Mouse (Mus musculus): ENCODE results near the gene Tmem107. TPM values are rescaled to one million over a fixed set of nuclear protein-coding genes. Genes with fewer than 3 reads are reported as not detected.

The Tmem107 gene
- polyA plus RNA-seq, 1 experiment from 2014 or later = 41.7 TPM

DNA sequence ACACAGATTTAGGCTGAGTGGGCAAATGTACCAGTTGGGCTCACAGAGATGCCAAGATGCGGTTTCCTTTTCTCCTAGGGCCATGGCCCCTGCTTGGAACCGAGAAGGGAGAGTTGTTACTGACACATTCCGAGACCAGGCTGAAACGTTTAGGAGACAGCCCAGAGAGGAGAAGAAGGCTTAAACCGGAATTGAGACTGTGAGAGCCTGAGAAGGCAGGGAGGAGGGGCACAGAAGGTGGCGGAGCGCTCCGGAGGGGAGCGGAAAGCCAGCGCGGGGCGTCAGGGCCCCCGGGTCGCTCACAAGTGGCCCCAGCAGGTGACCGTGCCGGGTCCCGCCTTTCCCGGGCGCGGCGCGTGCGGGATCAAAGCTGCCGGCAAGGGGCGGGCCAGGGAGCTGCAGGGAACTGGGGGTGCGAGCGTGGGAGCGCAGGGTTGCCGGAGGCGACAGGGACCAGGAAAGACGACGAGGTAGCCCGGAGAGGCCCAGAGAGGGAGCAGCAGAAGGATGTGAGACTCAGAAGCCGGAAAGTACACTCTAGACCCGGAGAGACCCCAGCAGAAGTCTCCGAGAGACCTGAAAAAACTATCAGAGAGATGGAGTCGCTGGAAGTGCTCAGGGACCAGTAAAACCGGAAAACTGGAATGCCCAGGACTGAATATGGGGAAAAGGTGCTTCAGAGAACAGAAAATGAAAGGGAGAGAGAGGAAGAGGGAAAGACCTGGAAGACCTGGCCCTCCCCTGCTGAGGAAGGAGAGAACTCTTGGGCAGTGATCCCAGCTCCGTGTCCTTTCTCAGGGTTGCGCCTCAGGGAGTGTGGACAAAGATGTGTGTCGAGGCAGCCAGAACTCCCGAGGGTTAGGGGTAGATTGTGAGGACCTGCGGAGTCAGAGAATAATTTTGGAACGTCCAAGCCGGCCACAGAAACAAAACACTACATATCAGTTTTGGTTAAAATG is 47.4 kb downstream of the Tmem107 start:
- H3K27me3 ChIP-seq = peaks cover 16% of the 10 kb centered on the region

DNA sequence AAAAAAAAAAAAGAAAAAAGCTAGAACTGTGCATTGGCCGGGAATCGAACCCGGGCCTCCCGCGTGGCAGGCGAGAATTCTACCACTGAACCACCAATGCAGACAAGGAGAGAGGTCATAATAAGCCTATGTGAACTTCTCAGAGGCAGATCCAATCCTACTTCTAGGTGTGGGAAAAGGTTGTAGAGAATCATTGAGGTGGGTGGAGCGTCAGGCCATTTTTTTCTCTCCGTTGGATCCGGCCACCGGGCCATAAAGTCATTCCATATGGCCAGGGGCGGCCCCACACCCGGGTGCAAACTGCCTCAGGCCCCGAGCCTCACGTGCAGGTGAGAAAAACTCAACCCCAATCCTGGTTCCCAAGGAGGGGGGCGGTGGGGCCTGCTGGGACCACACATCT is 48.2 kb downstream of the Tmem107 start:
- Histone ChIP-seq H3K4me2 (peak overlapping the region; percentile 98), H3K4me3 (peak overlapping the region; percentile 86), H3K27me3 (peaks cover 16% of the 10 kb centered on the region), H3K9me3 (no peaks in the 10 kb centered on the region), H3K36me3 (no peaks in the 10 kb centered on the region), H3K9ac (peak overlapping the region; percentile 21; the same call in 1 of the 2 replicates), H3K4me1 (replicated peaks) (peaks cover 51% of the 10 kb centered on the region), H3K27ac (replicated peaks) (no peak overlapping the region)
- 0 out of 2 replicates have a peak, but pooled peaks have one; percentile 2 for ATAC-seq (ENCODE audit: low FRiP score, low read depth)
- WGBS = under 1% methylated on average over 15 of the region's 15 CpGs

More for the DNA sequence above, 47.4 kb downstream of the Tmem107 start:
- H3K36me3 ChIP-seq = no peaks in the 10 kb centered on the region
- peak overlapping the region; percentile 98 for H3K4me2 ChIP-seq
- peak overlapping the region; percentile 86 for H3K4me3 ChIP-seq
- peak overlapping the region; percentile 75 for H3K27ac ChIP-seq (replicated peaks)
- H3K4me1 ChIP-seq (replicated peaks) = peaks cover 51% of the 10 kb centered on the region
- peak overlapping the region; percentile 78 for H3K9ac ChIP-seq
- ATAC-seq (ENCODE audit: low FRiP score, low read depth) = no peak
- no peaks in the 10 kb centered on the region for H3K9me3 ChIP-seq
- under 1% methylated on average over 45 of the region's 45 CpGs for WGBS

DNA sequence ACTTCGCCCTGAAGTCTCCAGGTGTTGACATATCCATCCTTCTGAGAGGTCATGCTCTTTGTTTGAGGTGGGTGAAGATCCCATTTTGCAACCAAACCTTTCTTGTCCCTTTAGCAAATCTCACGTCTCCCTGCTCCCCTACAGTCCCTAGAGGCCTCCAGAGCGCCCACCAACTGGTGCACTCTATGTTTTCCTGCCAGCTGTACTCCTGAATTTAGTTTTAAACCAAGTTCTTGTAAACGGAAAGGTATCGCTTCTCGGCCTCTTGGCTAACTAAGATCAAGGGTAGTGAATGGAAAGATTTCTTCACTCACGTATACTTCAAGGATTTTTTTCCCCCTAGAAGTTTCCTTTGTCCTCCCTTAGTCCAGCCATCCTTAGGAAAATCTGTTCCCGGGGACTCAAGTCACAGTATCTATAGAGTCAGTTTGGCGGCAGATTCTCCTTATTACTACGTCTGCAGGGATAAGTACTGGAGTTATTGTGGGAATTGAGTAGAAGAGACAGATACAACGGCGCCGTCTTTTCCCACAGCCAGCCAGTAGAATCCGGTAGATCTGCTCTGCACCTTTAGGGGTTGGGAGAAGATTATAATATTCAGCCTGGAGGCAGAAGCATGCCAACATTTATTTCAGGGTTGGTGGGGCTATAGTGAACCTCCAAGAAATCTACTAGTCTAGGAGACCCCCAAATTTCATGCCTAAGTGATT is 49.0 kb downstream of the Tmem107 start:
- Histone ChIP-seq H3K27me3 (peaks cover 16% of the 10 kb centered on the region), H3K9ac (no peak overlapping the region), H3K4me2 (peak overlapping the region; percentile 98), H3K9me3 (no peaks in the 10 kb centered on the region), H3K36me3 (no peaks in the 10 kb centered on the region), H3K4me1 (replicated peaks) (peaks cover 51% of the 10 kb centered on the region), H3K27ac (replicated peaks) (no peak overlapping the region), H3K4me3 (peak overlapping the region; percentile 89)
- no peak for ATAC-seq (ENCODE audit: low FRiP score, low read depth)
- WGBS = 34% methylated on average over 14 of the region's 14 CpGs

DNA sequence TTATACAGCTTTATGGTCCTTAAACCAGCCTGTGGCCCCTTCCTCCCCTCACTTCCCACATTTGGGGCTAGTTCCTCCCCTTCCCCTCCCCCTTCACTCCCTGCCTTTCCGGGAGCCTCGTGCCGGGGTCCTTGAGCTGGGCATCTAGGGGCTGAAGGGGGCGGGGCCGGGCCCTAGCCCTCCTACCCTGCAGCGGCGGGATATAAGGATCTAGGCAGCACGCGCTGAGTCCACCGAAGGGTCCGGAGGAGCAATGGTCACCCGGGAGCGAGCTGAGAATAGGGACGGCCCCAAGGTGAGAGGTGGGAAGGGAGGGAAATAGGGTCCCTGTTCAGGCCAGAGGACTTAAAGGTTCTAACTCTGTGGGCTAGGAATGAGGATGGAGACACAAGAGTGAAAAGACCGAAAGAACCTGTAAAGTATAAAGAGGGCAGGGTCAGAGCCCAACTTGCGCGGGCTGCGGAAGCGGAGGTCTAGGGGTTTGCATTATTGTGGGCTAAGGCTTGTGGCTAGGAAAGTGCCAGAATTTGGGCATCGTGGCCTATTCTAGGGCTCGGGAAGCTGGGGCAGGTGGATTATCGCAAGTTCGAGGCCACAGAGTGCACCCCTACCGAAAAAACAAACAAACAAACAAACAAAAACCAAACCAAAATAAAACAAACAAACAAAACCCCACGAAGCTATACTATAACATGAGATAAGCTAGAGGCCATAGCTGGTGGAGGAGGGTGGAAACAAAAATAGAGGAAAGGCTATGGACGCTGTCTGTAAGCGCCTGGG is 49.8 kb downstream of the Tmem107 start, which contains the start of gene Hes7:
Gene Hes7, plus strand, starts transcription at position 184 of the 780 bp plus-strand sequence.
- Histone ChIP-seq H3K4me2 (peak within 1 kb of the TSS; percentile 98), H3K27ac (replicated peaks) (no peak within 1 kb of the TSS), H3K9ac (peak within 1 kb of the TSS; percentile 70), H3K4me1 (replicated peaks) (peaks cover 51% of the 10 kb centered on the region), H3K36me3 (no peaks in the 10 kb centered on the region), H3K9me3 (no peaks in the 10 kb centered on the region), H3K4me3 (peak within 1 kb of the TSS; percentile 89), H3K27me3 (peaks cover 12% of the 10 kb centered on the region)
- 2% methylated on average over 27 of the region's 27 CpGs for WGBS
- ATAC-seq (ENCODE audit: low FRiP score, low read depth) = no peak

DNA sequence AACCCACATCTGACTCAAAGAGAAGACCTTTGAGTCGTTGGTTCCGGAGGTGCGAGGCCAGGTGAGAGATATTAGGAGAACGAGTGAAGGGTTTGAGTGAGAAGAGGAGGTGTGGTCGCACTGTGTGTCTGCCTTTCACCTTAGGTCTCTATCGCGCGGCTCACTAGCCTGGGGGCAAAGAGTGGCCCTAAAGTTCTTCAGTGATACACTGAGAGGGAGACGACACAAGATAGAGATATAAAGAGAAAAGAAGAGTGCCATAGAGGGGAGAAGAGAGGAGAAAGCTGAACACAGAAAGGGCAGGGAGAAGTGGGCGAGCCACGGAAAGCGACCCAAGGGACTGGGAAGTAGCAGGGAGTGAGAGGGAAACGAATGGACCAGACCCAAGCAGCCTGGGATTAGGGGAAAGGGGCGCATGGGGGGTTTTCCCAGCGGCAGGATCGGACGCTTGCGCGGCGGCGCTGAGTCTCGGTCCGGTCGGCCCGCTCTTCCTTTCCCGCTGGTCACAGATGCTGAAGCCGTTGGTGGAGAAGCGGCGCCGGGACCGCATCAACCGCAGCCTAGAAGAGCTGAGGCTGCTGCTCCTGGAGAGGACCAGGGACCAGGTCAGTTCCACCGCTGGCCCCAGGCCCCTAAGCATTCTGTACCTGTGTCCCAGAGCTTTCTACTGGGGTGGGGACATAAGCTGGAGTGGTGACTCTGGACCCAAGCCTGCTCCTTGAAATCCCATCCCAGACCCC is 50.6 kb downstream of the Tmem107 start:
- H3K9ac ChIP-seq = peak overlapping the region; percentile 70
- no peaks in the 10 kb centered on the region for H3K36me3 ChIP-seq
- no peak for ATAC-seq (ENCODE audit: low FRiP score, low read depth)
- H3K4me3 ChIP-seq = peak overlapping the region; percentile 89
- H3K27ac ChIP-seq (replicated peaks) = no peak overlapping the region; the same call in 1 of the 2 replicates
- H3K9me3 ChIP-seq = no peaks in the 10 kb centered on the region
- H3K27me3 ChIP-seq = peaks cover 7% of the 10 kb centered on the region; the same call in 1 of the 2 replicates
- peaks cover 59% of the 10 kb centered on the region for H3K4me1 ChIP-seq (replicated peaks)
- WGBS = 2% methylated on average over 33 of the region's 33 CpGs
- H3K4me2 ChIP-seq = peak overlapping the region; percentile 98

DNA sequence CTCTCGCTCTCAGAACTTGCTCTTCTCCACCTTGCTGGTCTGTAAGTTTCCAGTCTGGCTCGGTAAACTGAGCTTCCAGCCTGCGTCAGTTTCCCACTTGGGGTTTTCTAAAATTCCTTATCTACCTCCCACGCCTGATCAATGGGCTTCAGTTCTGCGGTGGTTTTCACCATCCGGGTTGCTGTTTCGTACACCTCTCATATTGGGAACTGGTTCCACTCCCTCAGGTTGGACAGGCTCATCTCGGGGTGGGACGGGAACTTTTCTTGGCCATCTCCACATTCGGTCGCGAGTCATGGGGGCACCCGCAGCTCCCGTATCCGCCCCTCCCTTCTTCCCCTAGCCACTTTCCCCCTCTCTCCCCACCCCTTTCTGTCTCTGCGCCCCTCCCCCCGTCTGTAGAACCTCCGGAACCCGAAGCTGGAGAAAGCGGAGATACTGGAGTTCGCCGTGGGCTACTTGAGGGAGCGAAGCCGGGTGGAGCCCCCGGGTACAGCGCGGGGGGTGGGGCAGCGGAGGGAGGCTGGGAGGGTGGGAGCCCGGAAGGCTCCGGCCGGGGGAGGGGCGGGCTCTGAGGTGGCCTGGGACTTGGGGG is 51.2 kb downstream of the Tmem107 start:
- H3K9me3 ChIP-seq = no peaks in the 10 kb centered on the region
- WGBS = under 1% methylated on average over 31 of the region's 32 CpGs
- H3K27ac ChIP-seq (replicated peaks) = peak overlapping the region; percentile 79
- peaks cover 7% of the 10 kb centered on the region; the same call in 1 of the 2 replicates for H3K27me3 ChIP-seq
- H3K9ac ChIP-seq = peak overlapping the region; percentile 70
- H3K4me3 ChIP-seq = peak overlapping the region; percentile 89
- no peaks in the 10 kb centered on the region for H3K36me3 ChIP-seq
- ATAC-seq (ENCODE audit: low FRiP score, low read depth) = no peak
- H3K4me2 ChIP-seq = peak overlapping the region; percentile 98
- H3K4me1 ChIP-seq (replicated peaks) = peaks cover 61% of the 10 kb centered on the region

DNA sequence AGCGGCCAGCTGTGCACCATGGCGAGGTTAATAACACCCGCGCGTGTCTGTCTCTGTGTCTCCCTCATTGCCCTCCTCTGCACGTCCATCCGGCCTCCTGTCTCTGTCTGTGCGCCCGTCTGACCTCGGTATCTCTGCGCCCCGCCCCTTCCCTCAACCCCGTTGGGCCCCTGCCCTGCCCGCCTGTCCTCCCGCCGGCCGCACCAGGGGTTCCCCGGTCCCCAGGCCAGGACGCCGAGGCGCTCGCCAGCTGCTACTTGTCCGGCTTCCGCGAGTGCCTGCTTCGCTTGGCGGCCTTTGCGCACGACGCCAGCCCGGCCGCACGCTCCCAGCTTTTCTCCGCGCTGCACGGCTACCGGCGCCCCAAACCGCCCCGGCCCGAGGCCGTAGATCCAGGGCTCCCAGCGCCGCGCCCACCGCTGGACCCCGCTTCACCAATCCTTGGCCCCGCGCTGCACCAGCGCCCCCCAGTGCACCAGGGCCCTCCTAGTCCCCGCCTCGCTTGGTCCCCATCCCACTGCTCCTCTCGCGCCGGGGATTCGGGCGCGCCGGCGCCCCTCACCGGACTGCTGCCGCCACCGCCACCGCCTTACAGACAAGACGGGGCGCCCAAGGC is 51.8 kb downstream of the Tmem107 start, which contains the start of gene 9130213A22Rik:
Gene 9130213A22Rik, minus strand, starts transcription at position 254 of the 616 bp plus-strand sequence.
- Histone ChIP-seq H3K9me3 (no peaks in the 10 kb centered on the region), H3K9ac (peak within 1 kb of the TSS; percentile 70), H3K27me3 (peaks cover 7% of the 10 kb centered on the region; the same call in 1 of the 2 replicates), H3K27ac (replicated peaks) (peak within 1 kb of the TSS; percentile 79), H3K36me3 (no peaks in the 10 kb centered on the region), H3K4me2 (peak within 1 kb of the TSS; percentile 98), H3K4me1 (replicated peaks) (peaks cover 55% of the 10 kb centered on the region), H3K4me3 (peak within 1 kb of the TSS; percentile 89)
- ATAC-seq (ENCODE audit: low FRiP score, low read depth) = peak; percentile 59
- WGBS = under 1% methylated on average over 66 of the region's 66 CpGs

Other genes with a start within 250 kb of the Tmem107 start
- gene Ndel1, start 198.9 kb upstream of the Tmem107 start, polyA plus RNA-seq (2015; fragmentation: Nextera tagmentation; extraction: Ambion mirVana) = 103 and 105 TPM in 2 replicates
- not detected in 2 replicates for gene Rnf222, start 182.3 kb upstream of the Tmem107 start, polyA plus RNA-seq (2015; fragmentation: Nextera tagmentation; extraction: Ambion mirVana)
- 557 and 622 TPM in 2 replicates for gene Rpl26, start 169.2 kb upstream of the Tmem107 start, polyA plus RNA-seq (2015; fragmentation: Nextera tagmentation; extraction: Ambion mirVana)
- gene Odf4, start 143.7 kb upstream of the Tmem107 start, polyA plus RNA-seq (2015; fragmentation: Nextera tagmentation; extraction: Ambion mirVana) = 0.60 and 1.2 TPM in 2 replicates
- gene Arhgef15, start 113.3 kb upstream of the Tmem107 start, polyA plus RNA-seq (2015; fragmentation: Nextera tagmentation; extraction: Ambion mirVana) = 21.8 and 25.3 TPM in 2 replicates
- gene Slc25a35, start 102.7 kb upstream of the Tmem107 start, polyA plus RNA-seq (2015; fragmentation: Nextera tagmentation; extraction: Ambion mirVana) = 1.7 and 2.1 TPM in 2 replicates
- 29.8 and 34.3 TPM in 2 replicates for gene Rangrf, start 95.6 kb upstream of the Tmem107 start, polyA plus RNA-seq (2015; fragmentation: Nextera tagmentation; extraction: Ambion mirVana)
- gene Pfas, start 62.3 kb upstream of the Tmem107 start, polyA plus RNA-seq (2015; fragmentation: Nextera tagmentation; extraction: Ambion mirVana) = 17.6 and 19.0 TPM in 2 replicates
- 56.4 and 71.2 TPM in 2 replicates for gene Ctc1, start 54.9 kb upstream of the Tmem107 start, polyA plus RNA-seq (2015; fragmentation: Nextera tagmentation; extraction: Ambion mirVana)
- gene Aurkb, start 25.2 kb upstream of the Tmem107 start, polyA plus RNA-seq (2015; fragmentation: Nextera tagmentation; extraction: Ambion mirVana) = 28.6 and 36.1 TPM in 2 replicates
- gene Borcs6, start 11.1 kb upstream of the Tmem107 start, polyA plus RNA-seq (2015; fragmentation: Nextera tagmentation; extraction: Ambion mirVana) = 22.1 and 23.1 TPM in 2 replicates
- 317 and 437 TPM in 2 replicates for gene Vamp2, start 17.7 kb downstream of the Tmem107 start, polyA plus RNA-seq (2015; fragmentation: Nextera tagmentation; extraction: Ambion mirVana)
- gene Per1, start 24.4 kb downstream of the Tmem107 start, polyA plus RNA-seq (2015; fragmentation: Nextera tagmentation; extraction: Ambion mirVana) = 10.0 and 10.1 TPM in 2 replicates
- 0.87 and 0.98 TPM in 2 replicates for gene Hes7, start 49.6 kb downstream of the Tmem107 start, polyA plus RNA-seq (2015; fragmentation: Nextera tagmentation; extraction: Ambion mirVana)
- gene 9130213A22Rik, start 51.8 kb downstream of the Tmem107 start, polyA plus RNA-seq (2015; fragmentation: Nextera tagmentation; extraction: Ambion mirVana) = 0.40 and 0.42 TPM in 2 replicates
- 4.7 and 6.5 TPM in 2 replicates for gene Aloxe3, start 55.1 kb downstream of the Tmem107 start, polyA plus RNA-seq (2015; fragmentation: Nextera tagmentation; extraction: Ambion mirVana)
- gene Alox12b, start 86.2 kb downstream of the Tmem107 start, polyA plus RNA-seq (2015; fragmentation: Nextera tagmentation; extraction: Ambion mirVana) = 0.35 and 0.72 TPM in 2 replicates
- gene Alox8, start 127.0 kb downstream of the Tmem107 start, polyA plus RNA-seq (2015; fragmentation: Nextera tagmentation; extraction: Ambion mirVana) = 0.34 and 0.44 TPM in 2 replicates
- gene Gucy2e, start 166.2 kb downstream of the Tmem107 start, polyA plus RNA-seq (2015; fragmentation: Nextera tagmentation; extraction: Ambion mirVana) = 0.40 and 0.43 TPM in 2 replicates